Mouse (Mus musculus): ENCODE measurements around the gene Prr36. TPM values are rescaled to one million over a fixed set of nuclear protein-coding genes. Genes with fewer than 3 reads are reported as not detected.
A peak's percentile ranks its signal among the peaks of the same experiment; 100 is the strongest.
"Not testable (repeated sequence)": the region's sequence is repeated elsewhere in the genome, so short reads cannot be mapped to it uniquely, and the experiment has no call there.

Gene Prr36
- 44.2 and 52.1 TPM in 2 replicates for polyA plus RNA-seq (2015; fragmentation: Nextera tagmentation; extraction: Ambion mirVana)

- H3K4me2 ChIP-seq (replicated peaks): peak within 1 kb of the TSS; percentile 93
- ATAC-seq: peak; percentile 95
- H3K4me1 ChIP-seq (replicated peaks): peaks cover 35% of the 10 kb centered on the region
- no peaks in the 10 kb centered on the region for H3K9me3 ChIP-seq
- H3K9ac ChIP-seq (replicated peaks): peak within 1 kb of the TSS; percentile 90
- peak within 1 kb of the TSS; percentile 97 for H3K27ac ChIP-seq
- WGBS: 1% methylated on average over 44 of the region's 44 CpGs
- H3K36me3 ChIP-seq: 0 out of 2 replicates have a peak, but pooled peaks cover 13% of the 10 kb centered on the region
- no peaks in the 10 kb centered on the region for H3K27me3 ChIP-seq
- H3K4me3 ChIP-seq (replicated peaks): peak within 1 kb of the TSS; percentile 64
Measured at GRCm38 (mm10) chr8:4216791-4217621, at the start of gene Prr36. Gene Prr36, minus strand, starts transcription at chr8:4217459.

- peaks cover 96% of the 10 kb centered on the region for H3K36me3 ChIP-seq
- no peaks in the 10 kb centered on the region for H3K9me3 ChIP-seq
- 94% methylated on average over 15 of the region's 15 CpGs for WGBS
- no peak overlapping the region for H3K4me2 ChIP-seq (replicated peaks)
- no peak for ATAC-seq
- H3K9ac ChIP-seq (replicated peaks): no peak overlapping the region
- H3K27ac ChIP-seq: no peak overlapping the region
- H3K4me3 ChIP-seq (replicated peaks): no peak overlapping the region
- no peaks in the 10 kb centered on the region for H3K27me3 ChIP-seq
- H3K4me1 ChIP-seq (replicated peaks): no peaks in the 10 kb centered on the region
Measured at GRCm38 (mm10) chr8:4265160-4265914, 48.1 kb upstream of the Prr36 start.

GRCm38 (mm10) chr8:4263105-4263791, 46.0 kb upstream of the Prr36 start:
- peaks cover 10% of the 10 kb centered on the region for H3K4me1 ChIP-seq (replicated peaks)
- no peaks in the 10 kb centered on the region for H3K27me3 ChIP-seq
- no peak for ATAC-seq
- 89% methylated on average over 8 of the region's 8 CpGs for WGBS
- H3K4me2 ChIP-seq (replicated peaks): no peak overlapping the region
- H3K4me3 ChIP-seq (replicated peaks): no peak overlapping the region
- no peak overlapping the region for H3K9ac ChIP-seq (replicated peaks)
- peaks cover 82% of the 10 kb centered on the region for H3K36me3 ChIP-seq
- no peaks in the 10 kb centered on the region for H3K9me3 ChIP-seq
- no peak overlapping the region for H3K27ac ChIP-seq

- peak overlapping the region; percentile 77 for H3K4me2 ChIP-seq (replicated peaks)
- WGBS: 73% methylated on average over 4 of the region's 4 CpGs
- peak overlapping the region; percentile 95 for H3K9ac ChIP-seq (replicated peaks)
- H3K27me3 ChIP-seq: no peaks in the 10 kb centered on the region
- H3K27ac ChIP-seq: peak overlapping the region; percentile 98
- ATAC-seq: no peak
- peak overlapping the region; percentile 95; the same call in 1 of the 2 replicates for H3K4me3 ChIP-seq (replicated peaks)
- peaks cover 77% of the 10 kb centered on the region for H3K36me3 ChIP-seq
- peaks cover 33% of the 10 kb centered on the region for H3K4me1 ChIP-seq (replicated peaks)
- no peaks in the 10 kb centered on the region for H3K9me3 ChIP-seq
Measured at GRCm38 (mm10) chr8:4259805-4260170, 42.5 kb upstream of the Prr36 start.

DNA sequence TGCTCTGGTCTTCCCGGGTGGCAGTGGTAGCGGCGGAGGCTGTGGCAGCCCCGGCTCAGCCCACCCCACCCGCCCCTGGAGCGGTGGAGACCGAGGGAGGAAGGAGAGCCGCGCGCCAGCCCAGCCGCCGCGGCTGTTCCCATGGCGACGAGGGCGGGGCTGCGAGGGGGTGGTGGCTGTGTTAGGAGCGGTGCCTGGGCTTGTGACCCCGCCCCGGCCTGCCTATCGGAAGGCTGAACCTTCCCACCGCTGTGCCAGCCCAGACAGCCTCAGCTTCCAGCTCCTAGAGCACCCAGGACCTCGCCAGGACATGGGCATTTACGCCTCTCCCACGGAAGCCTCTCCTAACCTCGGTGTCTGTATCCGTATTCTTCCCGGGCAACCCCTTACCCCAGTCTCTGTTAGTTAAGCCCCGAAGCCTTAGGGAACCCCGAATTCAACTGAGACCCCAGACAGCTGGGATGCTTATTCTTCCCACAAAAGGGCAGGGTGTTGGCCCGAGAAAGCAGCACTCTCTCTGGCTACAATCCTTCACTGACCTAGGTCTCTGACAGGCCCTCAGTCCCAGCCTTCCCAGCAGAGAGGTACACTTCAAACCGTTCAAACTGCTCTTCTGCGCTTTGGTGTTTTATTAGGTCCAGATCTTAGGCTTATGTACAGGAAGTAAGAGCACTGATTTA, 42.0 kb upstream of the Prr36 start, which contains the start of gene Ctxn1:
Gene Ctxn1, minus strand, starts transcription at position 150 of the 680 bp plus-strand sequence.
- Histone ChIP-seq H3K27ac (peak within 1 kb of the TSS; percentile 98), H3K4me3 (replicated peaks) (peak within 1 kb of the TSS; percentile 95), H3K9ac (replicated peaks) (peak within 1 kb of the TSS; percentile 95), H3K27me3 (no peaks in the 10 kb centered on the region), H3K9me3 (no peaks in the 10 kb centered on the region), H3K36me3 (peaks cover 77% of the 10 kb centered on the region), H3K4me1 (replicated peaks) (peaks cover 37% of the 10 kb centered on the region), H3K4me2 (replicated peaks) (peak within 1 kb of the TSS; percentile 77)
- WGBS: 9% methylated on average over 20 of the region's 33 CpGs
- peak; percentile 92 for ATAC-seq

- Histone ChIP-seq H3K36me3 (peaks cover 71% of the 10 kb centered on the region), H3K27ac (peak overlapping the region; percentile 98)
Measured at GRCm38 (mm10) chr8:4258678-4259077, 41.4 kb upstream of the Prr36 start.

DNA sequence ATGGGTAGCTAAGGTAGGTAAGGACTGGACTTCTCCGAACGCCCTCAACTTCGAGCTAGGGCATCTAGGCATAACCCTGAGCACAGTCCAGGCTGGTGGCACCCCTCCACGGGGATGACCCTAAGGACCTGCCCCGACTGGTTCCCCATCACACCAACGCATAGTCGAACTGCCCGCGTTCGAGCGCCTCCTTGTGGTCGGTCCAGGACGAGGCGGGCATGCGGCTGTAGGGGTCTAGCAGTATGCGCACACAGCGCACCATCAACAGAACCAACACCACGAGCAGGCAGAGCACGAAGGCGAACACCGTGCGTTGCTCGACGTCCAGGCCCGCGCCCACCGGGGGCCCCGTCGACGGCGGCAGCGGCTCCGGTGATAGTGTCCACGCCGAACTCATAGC, 41.0 kb upstream of the Prr36 start:
- Histone ChIP-seq H3K9ac (replicated peaks) (peak overlapping the region; percentile 95), H3K27me3 (no peaks in the 10 kb centered on the region), H3K4me3 (replicated peaks) (peak overlapping the region; percentile 95), H3K27ac (peak overlapping the region; percentile 98), H3K9me3 (no peaks in the 10 kb centered on the region), H3K4me2 (replicated peaks) (peak overlapping the region; percentile 77), H3K4me1 (replicated peaks) (peaks cover 46% of the 10 kb centered on the region), H3K36me3 (peaks cover 66% of the 10 kb centered on the region)
- ATAC-seq: peak; percentile 70
- WGBS: 3% methylated on average over 35 of the region's 35 CpGs

More at GRCm38 (mm10) chr8:4258678-4259077, 41.4 kb upstream of the Prr36 start:
- H3K27me3 ChIP-seq: no peaks in the 10 kb centered on the region
- peak; percentile 78 for ATAC-seq
- peak overlapping the region; percentile 77 for H3K4me2 ChIP-seq (replicated peaks)
- H3K4me3 ChIP-seq (replicated peaks): peak overlapping the region; percentile 95
- peaks cover 43% of the 10 kb centered on the region for H3K4me1 ChIP-seq (replicated peaks)
- WGBS: 0% methylated on average over 31 of the region's 32 CpGs
- H3K9ac ChIP-seq (replicated peaks): peak overlapping the region; percentile 95
- no peaks in the 10 kb centered on the region for H3K9me3 ChIP-seq

DNA sequence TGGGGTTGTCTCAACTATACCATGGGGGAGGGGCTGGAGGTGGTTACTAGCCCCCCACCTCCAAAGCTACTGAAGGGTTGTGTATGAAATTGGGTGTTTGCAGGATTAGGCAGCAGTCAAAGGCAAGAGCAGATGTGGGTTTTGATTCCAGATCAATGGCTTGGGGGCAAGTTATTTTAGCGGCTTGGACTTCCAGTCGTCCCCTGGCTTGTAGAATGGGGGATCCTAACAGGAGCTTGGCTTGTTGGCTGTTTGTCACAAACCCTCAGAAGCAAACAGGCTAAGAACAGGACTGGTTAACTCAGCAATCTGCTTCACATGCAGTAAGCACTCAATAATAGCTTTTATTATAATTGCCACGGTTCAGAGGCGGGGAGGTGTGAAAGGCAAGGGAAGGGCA, 40.1 kb upstream of the Prr36 start:
- no peak for ATAC-seq
- peaks cover 50% of the 10 kb centered on the region for H3K4me1 ChIP-seq (replicated peaks)

GRCm38 (mm10) chr8:4256911-4257310, 39.7 kb upstream of the Prr36 start:
- peak overlapping the region; percentile 77 for H3K4me2 ChIP-seq (replicated peaks)
- no peak for ATAC-seq
- 70% methylated on average over 4 of the region's 4 CpGs for WGBS
- H3K4me1 ChIP-seq (replicated peaks): peaks cover 52% of the 10 kb centered on the region
- no peaks in the 10 kb centered on the region for H3K9me3 ChIP-seq
- H3K27ac ChIP-seq: peak overlapping the region; percentile 98
- H3K27me3 ChIP-seq: no peaks in the 10 kb centered on the region
- peak overlapping the region; percentile 95 for H3K9ac ChIP-seq (replicated peaks)
- H3K36me3 ChIP-seq: peaks cover 53% of the 10 kb centered on the region
- H3K4me3 ChIP-seq (replicated peaks): peak overlapping the region; percentile 95

More for the DNA sequence above, 40.1 kb upstream of the Prr36 start:
- H3K27me3 ChIP-seq: no peaks in the 10 kb centered on the region
- H3K4me2 ChIP-seq (replicated peaks): peak overlapping the region; percentile 77
- peak overlapping the region; percentile 95 for H3K9ac ChIP-seq (replicated peaks)
- H3K9me3 ChIP-seq: no peaks in the 10 kb centered on the region
- H3K4me3 ChIP-seq (replicated peaks): peak overlapping the region; percentile 95
- H3K36me3 ChIP-seq: peaks cover 58% of the 10 kb centered on the region
- 56% methylated on average over 4 of the region's 4 CpGs for WGBS
- peak overlapping the region; percentile 98 for H3K27ac ChIP-seq

DNA sequence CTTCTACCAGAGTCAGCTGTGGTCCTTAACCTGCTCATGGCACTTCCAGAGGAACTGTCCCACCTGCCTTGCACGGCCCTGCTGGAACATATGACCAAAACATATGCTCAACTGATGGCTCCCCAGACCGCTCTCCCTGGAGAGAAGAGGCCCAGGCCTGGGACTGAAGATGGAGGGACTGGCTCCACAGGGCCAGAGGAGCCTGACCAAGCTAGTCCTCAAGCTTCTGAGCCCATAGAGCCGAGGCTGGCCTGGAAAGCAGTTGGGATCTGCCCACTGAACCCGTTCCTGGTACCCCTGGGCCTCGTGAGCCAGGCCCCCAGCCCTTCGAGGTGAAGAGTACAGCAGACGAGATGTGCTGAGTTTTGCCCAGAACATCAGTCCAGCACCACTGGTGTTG, 38.2 kb upstream of the Prr36 start:
- H3K27ac ChIP-seq; H3K27me3 ChIP-seq; H3K4me2 ChIP-seq (replicated peaks); ATAC-seq; H3K4me3 ChIP-seq (replicated peaks); H3K9me3 ChIP-seq; H3K9ac ChIP-seq (replicated peaks): not testable (repeated sequence)
- 86% methylated on average over 7 of the region's 7 CpGs for WGBS
- Histone ChIP-seq H3K4me1 (replicated peaks) (peaks cover 55% of the 10 kb centered on the region), H3K36me3 (peaks cover 42% of the 10 kb centered on the region)

DNA sequence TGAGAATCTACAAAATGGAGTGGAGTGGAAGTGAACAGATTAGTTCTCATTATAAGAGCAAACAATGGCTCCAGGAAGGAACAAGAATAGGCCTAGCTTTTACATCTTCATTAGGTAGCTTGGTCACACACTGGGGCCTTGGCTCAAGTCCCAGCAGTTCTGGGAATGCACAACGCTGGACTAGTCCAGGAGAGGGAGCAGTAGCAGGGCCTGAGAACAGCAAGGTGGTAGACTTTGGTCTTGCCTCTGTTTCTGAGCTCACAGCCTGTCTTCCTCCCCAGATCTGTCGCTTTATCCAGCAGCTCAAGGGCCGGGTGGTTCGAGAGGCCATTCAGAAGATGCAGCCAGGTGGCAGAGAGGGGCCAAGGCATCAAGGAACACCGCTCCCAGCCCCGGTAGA, 36.7 kb upstream of the Prr36 start:
- no peaks in the 10 kb centered on the region for H3K9me3 ChIP-seq
- H3K4me1 ChIP-seq (replicated peaks): peaks cover 54% of the 10 kb centered on the region
- peak overlapping the region; percentile 92 for H3K4me3 ChIP-seq (replicated peaks)
- peak overlapping the region; percentile 71 for H3K4me2 ChIP-seq (replicated peaks)
- peaks cover 48% of the 10 kb centered on the region for H3K36me3 ChIP-seq
- 58% methylated on average over 6 of the region's 6 CpGs for WGBS
- ATAC-seq: no peak
- H3K27me3 ChIP-seq: 0 out of 2 replicates have a peak, but pooled peaks cover 6% of the 10 kb centered on the region
- peak overlapping the region; percentile 92; the same call in 1 of the 2 replicates for H3K27ac ChIP-seq
- peak overlapping the region; percentile 24; the same call in 1 of the 2 replicates for H3K9ac ChIP-seq (replicated peaks)
